Mouse (Mus musculus): Measurements from ENCODE around the gene Prss42. TPM values are rescaled to one million over a fixed set of nuclear protein-coding genes. Genes with fewer than 3 reads are reported as not detected.

The Prss42 gene
- not detected in 2 replicates for polyA plus RNA-seq (2012; rRNA removed)

DNA sequence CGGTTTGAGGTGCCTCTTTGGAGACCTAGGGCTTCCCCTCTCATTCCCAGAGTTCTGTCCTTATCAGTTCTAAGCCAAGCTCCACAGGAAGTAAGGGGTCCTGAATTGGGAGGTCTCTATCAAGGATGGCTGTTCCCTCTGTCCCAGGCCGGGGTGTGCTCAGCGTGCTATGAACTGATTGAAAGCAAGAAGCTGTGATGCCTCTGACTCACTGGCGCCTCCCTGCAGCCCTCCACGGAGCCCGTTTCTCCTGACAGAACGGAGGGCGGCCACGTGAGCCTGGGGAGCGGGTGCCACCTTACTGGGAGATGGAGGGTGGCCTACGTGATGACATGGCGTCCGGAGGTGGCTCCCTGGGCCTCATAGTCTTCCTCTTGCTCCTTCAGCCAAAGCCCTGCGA, at the start of gene Prss42:
Prss42 (plus strand) TSS at position 301 of the 400 bp plus-strand sequence.

DNA sequence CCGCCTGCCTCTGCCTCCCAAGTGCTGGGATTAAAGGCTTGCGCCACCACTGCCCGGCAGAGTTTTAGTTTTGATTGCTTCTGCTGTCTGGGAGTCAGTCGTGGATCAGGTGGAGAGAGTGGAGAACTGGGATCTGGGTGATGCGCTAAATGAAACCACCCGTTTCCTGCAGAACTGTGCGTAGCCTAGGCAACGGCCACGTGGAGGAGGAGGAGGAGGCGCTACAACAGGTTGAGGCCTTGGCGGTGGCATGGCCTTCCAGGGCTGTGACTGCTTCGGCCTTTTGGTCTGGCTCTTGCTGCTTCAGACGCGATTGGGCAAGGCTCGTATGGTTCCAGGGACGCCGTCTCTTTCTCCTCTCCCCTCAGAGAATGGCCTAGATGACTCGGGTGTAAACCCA, 15.8 kb downstream of the Prss42 start, which contains the start of gene Prss44:
Prss44 (plus strand) TSS at position 206 of the 400 bp plus-strand sequence.

DNA sequence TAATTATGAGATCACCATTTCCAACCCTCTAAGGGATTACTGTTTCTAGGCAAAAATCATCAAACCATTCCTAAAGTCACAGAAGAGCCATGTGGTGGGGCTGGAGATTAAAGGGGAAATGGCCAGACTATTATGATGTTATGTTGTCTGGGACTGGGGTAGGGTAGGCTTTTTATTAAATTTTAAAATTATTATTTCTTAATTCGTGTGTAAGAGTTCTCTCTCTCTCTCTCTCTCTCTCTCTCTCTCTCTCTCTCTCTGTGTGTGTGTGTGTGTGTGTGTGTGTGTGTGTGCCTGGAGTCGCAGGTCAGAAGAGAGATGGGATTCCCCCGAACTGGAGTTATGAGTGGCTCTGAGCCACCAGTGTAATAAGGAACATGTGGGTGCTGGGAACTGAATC, 28.4 kb downstream of the Prss42 start, which contains the start of gene Prss43:
Prss43 (plus strand) TSS at position 301 of the 400 bp plus-strand sequence.

DNA sequence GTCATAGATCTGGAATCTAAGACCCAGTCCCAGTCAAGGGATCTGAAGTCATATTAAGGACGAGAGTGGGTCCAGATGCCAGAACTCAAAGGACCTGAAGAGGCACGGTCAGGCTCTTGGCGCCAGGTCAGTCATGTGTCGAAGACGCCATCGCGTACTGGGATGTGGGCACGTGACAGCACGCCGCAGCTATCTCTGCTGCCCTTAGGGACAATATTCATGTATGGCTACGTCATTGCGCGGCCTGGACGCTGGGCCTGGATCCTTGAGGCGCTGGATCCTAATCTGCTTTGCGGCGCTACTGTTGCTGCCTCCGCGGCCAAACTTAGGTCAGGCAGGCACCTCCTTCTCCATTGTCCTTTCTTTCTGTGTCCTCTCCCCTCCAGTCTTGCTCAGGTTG, 36.4 kb downstream of the Prss42 start, which contains the start of gene Prss45:
Prss45 (plus strand) TSS at position 178 of the 400 bp plus-strand sequence.

DNA sequence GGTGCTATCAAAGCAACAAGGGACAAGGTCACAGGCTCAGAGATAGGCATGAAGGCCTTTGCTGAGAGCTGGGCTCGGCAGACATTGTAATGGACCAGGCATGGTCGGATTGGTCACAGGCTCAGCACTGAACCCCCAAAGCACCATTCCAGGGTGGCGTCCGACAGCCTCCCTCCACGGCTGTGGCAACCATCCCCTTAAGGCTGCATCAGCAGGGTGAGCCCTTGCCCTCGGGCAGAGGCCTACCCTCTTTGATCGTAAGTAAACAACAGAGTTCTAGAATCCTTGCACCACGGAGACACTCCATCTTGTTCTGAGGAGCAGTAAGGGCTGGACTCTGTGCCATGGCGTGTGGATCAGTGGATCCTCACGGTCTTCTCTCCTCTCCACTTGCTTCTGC, 46.2 kb downstream of the Prss42 start, which contains the start of gene Prss46:
Prss46 (plus strand) TSS at position 301 of the 400 bp plus-strand sequence.

Other genes starting within 250 kb of the Prss42 start
- gene Nradd, start 173.7 kb upstream of the Prss42 start, polyA plus RNA-seq (2012; rRNA removed) = 9.3 and 9.7 TPM in 2 replicates
- gene Nbeal2, start 144.0 kb upstream of the Prss42 start, polyA plus RNA-seq (2012; rRNA removed) = 88.0 and 95.5 TPM in 2 replicates
- gene Ccdc12, start 141.7 kb upstream of the Prss42 start, polyA plus RNA-seq (2012; rRNA removed) = 86.9 and 106 TPM in 2 replicates
- gene Myl3, start 56.3 kb upstream of the Prss42 start, polyA plus RNA-seq (2012; rRNA removed) = not detected in 2 replicates
- 16.5 and 23.0 TPM in 2 replicates for gene Pth1r, start 51.0 kb upstream of the Prss42 start, polyA plus RNA-seq (2012; rRNA removed)
- gene Prss44, start 15.8 kb downstream of the Prss42 start, polyA plus RNA-seq (2012; rRNA removed) = not detected in 2 replicates
- not detected in 2 replicates for gene Prss43, start 28.5 kb downstream of the Prss42 start, polyA plus RNA-seq (2012; rRNA removed)
- not detected in 2 replicates for gene Prss45, start 36.4 kb downstream of the Prss42 start, polyA plus RNA-seq (2012; rRNA removed)
- gene Prss46, start 46.3 kb downstream of the Prss42 start, polyA plus RNA-seq (2012; rRNA removed) = not detected in 2 replicates
- not detected in 2 replicates for gene Prss50, start 59.8 kb downstream of the Prss42 start, polyA plus RNA-seq (2012; rRNA removed)
- 44.7 and 53.9 TPM in 2 replicates for gene Als2cl, start 81.7 kb downstream of the Prss42 start, polyA plus RNA-seq (2012; rRNA removed)
- 1.1 and 1.2 TPM in 2 replicates for gene Tmie, start 81.9 kb downstream of the Prss42 start, polyA plus RNA-seq (2012; rRNA removed)
- gene Fam240a, start 118.7 kb downstream of the Prss42 start, polyA plus RNA-seq (2012; rRNA removed) = not detected in 2 replicates
- not detected in 2 replicates for gene Tdgf1, start 148.0 kb downstream of the Prss42 start, polyA plus RNA-seq (2012; rRNA removed)
- not detected in 2 replicates for gene Lrrc2, start 153.4 kb downstream of the Prss42 start, polyA plus RNA-seq (2012; rRNA removed)
- gene Rtp3, start 192.4 kb downstream of the Prss42 start, polyA plus RNA-seq (2012; rRNA removed) = 1.1 TPM in 2 replicates
- 0.05 and 0.09 TPM in 2 replicates for gene Ltf, start 221.1 kb downstream of the Prss42 start, polyA plus RNA-seq (2012; rRNA removed)